Mouse (Mus musculus): ENCODE measurements around the gene Tgfb2.

GRCm38 (mm10) chr1:186652208-186652607 is 53.6 kb downstream of the Tgfb2 start:
- no peak for TF ChIP-seq CTCF (IDR thresholded peaks at IDR 0.05; ENCODE audit: control insufficient read depth, insufficient read depth, low read length)
- TF ChIP-seq POLR2A (IDR thresholded peaks at IDR 0.05; ENCODE audit: borderline replicate concordance, control insufficient read depth, low read depth, low read length), result no peak
